Mouse (Mus musculus) MN1 (cell line): Measurements from ENCODE around the gene Pde2a.
A peak's percentile ranks its signal among the peaks of the same experiment; 100 is the strongest.

Experiments
- DNase-seq: peaks from one replicate; pipeline ENCODE4 v3.0.0-alpha.2; 2016; ENCODE audit warnings: low spot score

The Pde2a gene

GRCm38 (mm10) chr7:101421529-101421928, at the start of gene Pde2a:
TSS of gene Pde2a (plus strand) at chr7:101421691.
- DNase-seq, result peak; percentile 52

DNA sequence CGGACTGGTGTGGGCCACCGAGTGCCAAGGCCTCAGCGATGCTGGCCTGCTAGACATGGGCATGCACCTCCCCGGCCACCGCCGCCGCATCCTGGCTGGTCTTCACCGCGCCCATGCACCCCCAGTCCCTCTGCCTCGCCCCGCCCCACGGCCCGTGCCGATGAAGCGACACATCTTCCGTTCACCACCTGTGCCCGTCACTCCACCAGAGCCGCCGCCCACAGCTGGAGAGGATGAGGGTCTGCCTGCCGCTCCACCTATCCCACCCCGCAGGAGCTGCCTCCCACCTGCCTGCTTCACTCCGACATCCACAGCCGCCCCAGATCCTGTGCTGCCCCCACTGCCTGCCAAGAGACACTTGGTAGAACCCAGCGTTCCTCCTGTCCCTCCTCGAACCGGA, 48.4 kb upstream of the Pde2a start:
- no peak for DNase-seq

DNA sequence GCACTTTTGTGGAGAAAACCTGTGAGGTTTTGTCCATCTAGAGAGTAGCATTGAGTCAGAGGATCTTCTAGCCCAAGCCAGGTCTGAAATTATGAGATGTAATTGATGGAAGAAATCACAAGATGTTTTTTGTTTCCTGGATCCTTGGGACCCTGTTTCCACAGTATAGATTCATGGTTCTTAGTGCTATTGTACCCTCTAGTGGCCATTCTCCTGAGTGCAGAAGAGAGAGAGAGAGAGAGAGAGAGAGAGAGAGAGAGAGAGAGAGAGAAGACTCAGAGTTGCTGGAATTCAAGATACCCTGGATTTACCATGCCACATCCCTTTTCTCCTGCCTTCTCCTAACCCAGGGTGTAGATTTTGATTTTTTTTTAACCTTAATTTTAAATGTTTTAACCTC, 47.3 kb upstream of the Pde2a start:
- DNase-seq, result peak; percentile 82

GRCm38 (mm10) chr7:101376701-101377340, 44.7 kb upstream of the Pde2a start:
- DNase-seq, result peak; percentile 36

- peak; percentile 83 for DNase-seq
Observed at GRCm38 (mm10) chr7:101377741-101378262, 43.7 kb upstream of the Pde2a start.

DNA sequence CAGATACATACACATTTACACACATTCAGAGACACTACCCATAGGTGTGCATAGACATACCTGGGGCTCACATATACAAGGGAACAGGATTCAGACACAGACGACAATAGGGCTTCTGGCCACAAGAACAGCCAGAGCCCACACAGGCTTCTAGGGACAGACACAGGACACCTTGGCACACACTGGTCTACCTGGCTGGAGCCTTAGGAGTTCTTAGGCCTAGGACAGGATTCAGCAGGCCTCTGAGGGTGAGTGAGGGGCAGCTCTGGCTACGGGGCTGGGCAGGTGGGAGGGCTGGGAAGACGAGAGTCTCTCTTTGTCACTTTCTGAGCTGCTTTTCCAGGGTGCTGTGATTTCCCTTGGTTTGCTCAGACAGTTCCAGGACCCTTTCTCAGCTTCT, 43.2 kb upstream of the Pde2a start:
- no peak for DNase-seq

GRCm38 (mm10) chr7:101378796-101379465, 42.6 kb upstream of the Pde2a start:
- DNase-seq, result no peak

DNA sequence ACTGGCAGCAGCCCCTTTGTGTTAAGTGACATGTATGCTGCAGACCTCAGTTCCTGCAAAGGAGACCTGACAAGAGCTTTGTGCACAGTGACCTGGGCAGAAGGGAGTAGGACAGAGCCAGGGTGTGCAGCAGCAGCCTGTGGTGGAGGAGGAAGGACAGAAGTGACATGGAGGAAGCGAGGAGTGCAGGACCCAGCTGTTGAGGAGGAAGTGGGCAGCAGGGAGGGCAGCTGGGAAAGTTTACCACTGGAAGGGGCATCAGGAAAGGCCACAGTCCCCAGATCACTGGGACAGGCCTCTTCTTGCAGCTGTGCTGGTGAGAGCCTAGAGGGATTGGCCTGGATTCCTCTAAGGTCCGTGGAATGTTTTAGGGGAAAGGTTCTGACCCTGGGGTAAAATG, 41.8 kb upstream of the Pde2a start:
- no peak for DNase-seq

- no peak for DNase-seq
Observed at GRCm38 (mm10) chr7:101381512-101381911, 40.0 kb upstream of the Pde2a start.

DNA sequence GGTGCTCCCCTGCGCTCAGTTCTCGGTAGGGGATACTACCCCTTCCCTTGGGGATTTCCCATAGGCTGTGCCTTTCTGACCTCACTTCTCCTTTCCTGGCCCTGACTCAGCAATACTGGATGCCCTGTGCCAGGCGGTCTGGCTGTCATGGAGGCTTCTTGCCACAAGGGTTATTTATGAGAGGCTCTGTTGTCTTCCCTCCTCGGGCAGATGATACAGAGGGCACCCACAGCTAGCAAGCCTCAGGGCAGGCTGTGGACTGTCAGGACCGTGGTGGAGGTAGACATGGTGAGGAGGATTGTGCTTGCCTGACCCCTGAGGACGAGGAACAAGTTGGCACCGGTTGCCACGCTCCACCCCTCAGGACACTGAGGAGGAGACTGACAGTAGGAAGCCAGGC, 39.1 kb upstream of the Pde2a start:
- peak; percentile 41 for DNase-seq

GRCm38 (mm10) chr7:101383756-101384155, 37.7 kb upstream of the Pde2a start:
- DNase-seq, result no peak

DNA sequence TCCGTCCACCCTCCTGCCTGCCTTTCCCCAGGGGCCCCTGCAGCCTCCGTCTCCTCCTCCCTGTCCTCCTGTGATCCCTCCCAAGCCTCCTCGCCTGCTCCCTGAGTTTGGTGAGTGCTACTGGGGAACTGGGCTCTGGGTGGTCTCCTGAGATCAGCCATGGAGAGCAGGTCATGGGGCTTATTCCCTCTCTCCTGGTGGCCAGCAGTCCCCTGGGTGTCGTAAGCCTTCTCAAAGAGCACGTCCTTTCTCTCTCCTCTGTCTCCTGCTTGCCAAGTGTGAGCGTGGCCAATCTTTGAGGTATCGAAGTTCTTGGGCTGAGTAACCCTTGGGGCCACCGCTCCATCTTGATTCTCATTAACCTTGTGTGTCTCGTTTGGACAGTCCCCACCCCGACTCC, 36.6 kb upstream of the Pde2a start:
- no peak for DNase-seq

GRCm38 (mm10) chr7:101385331-101385733, 36.2 kb upstream of the Pde2a start:
- no peak for DNase-seq

GRCm38 (mm10) chr7:101385866-101386452, 35.5 kb upstream of the Pde2a start:
- no peak for DNase-seq

GRCm38 (mm10) chr7:101389256-101389655, 32.2 kb upstream of the Pde2a start:
- DNase-seq, result no peak

GRCm38 (mm10) chr7:101391909-101392479, 29.5 kb upstream of the Pde2a start:
- DNase-seq, result no peak

GRCm38 (mm10) chr7:101393015-101393414, 28.5 kb upstream of the Pde2a start:
- peak; percentile 21 for DNase-seq

GRCm38 (mm10) chr7:101393694-101394504, 27.6 kb upstream of the Pde2a start:
- peak; percentile 79 for DNase-seq

- DNase-seq, result no peak
Observed at GRCm38 (mm10) chr7:101394569-101394968, 26.9 kb upstream of the Pde2a start.

DNA sequence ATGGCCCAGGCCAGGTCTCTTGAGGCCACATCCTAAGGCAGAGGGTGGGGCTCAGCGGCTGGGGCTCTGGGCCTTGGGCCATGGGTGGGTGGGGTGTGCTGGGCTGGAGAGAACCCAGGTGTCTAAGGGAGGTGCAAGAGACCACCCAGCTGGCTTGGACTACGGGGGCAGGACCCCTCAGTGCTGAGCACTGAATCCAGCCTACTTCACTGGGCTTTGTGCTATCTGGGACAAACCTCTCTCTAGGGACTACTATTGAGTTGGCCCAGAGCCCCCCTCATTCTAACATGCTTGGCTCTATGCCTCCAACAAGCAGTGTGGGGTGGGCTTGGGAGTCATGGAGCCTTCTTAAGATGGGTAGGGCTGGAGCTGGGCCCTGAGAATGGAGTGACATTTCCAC, 26.0 kb upstream of the Pde2a start:
- DNase-seq, result no peak

DNA sequence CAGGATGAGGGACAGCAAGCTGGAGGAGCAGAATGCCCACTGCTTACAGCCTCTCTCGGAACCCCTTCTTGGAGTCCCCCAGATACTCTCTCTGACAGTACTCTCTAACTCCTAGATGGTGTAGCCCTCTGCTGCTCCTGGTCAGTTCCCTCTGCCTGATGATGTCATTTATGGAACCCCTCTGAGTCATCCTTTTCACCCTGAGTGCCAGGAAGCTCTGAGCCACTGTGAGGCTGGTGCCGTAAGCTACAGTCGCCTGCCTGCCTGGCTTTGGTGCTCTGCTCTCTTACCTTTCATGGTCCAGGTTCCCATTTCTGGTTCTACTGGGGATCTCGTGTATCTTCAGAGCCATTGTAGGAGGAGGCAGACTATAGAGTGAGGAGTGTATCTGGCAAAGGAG, 24.3 kb upstream of the Pde2a start:
- DNase-seq, result peak; percentile 65

- no peak for DNase-seq
Observed at GRCm38 (mm10) chr7:101401510-101401909, 20.0 kb upstream of the Pde2a start.
